Mouse (Mus musculus): Measurements from ENCODE around the gene Bfsp1.

Bfsp1 gene

GRCm38 (mm10) chr2:143862484-143863231 is at the start of gene Bfsp1:
Bfsp1 (minus strand) TSS chr2:143863173.
- peak; percentile 19 for DNase-seq

- no peak for DNase-seq
These were observed 49.2 kb upstream of the Bfsp1 start for GRCm38 (mm10) chr2:143912199-143912598.

- no peak for DNase-seq
These were observed 46.3 kb upstream of the Bfsp1 start for GRCm38 (mm10) chr2:143909230-143909629.

GRCm38 (mm10) chr2:143904896-143905295 is 41.9 kb upstream of the Bfsp1 start:
- no peak for DNase-seq

GRCm38 (mm10) chr2:143903376-143904045 is 40.5 kb upstream of the Bfsp1 start:
- no peak for DNase-seq

- DNase-seq, result no peak
These were observed 37.9 kb upstream of the Bfsp1 start for GRCm38 (mm10) chr2:143900821-143901351.

- no peak for DNase-seq
These were observed 36.7 kb upstream of the Bfsp1 start for GRCm38 (mm10) chr2:143899470-143900220.

GRCm38 (mm10) chr2:143891302-143892048 is 28.5 kb upstream of the Bfsp1 start:
- no peak for DNase-seq

GRCm38 (mm10) chr2:143889860-143890433 is 27.0 kb upstream of the Bfsp1 start:
- no peak for DNase-seq

GRCm38 (mm10) chr2:143889131-143889859 is 26.3 kb upstream of the Bfsp1 start:
- DNase-seq, result no peak

GRCm38 (mm10) chr2:143882606-143883288 is 19.8 kb upstream of the Bfsp1 start:
- DNase-seq, result no peak

GRCm38 (mm10) chr2:143882002-143882401 is 19.0 kb upstream of the Bfsp1 start:
- no peak for DNase-seq

GRCm38 (mm10) chr2:143879311-143879710 is 16.3 kb upstream of the Bfsp1 start:
- no peak for DNase-seq

GRCm38 (mm10) chr2:143876929-143877632 is 14.1 kb upstream of the Bfsp1 start:
- no peak for DNase-seq

GRCm38 (mm10) chr2:143876026-143876425 is 13.1 kb upstream of the Bfsp1 start:
- no peak for DNase-seq

GRCm38 (mm10) chr2:143870936-143871688 is 8.1 kb upstream of the Bfsp1 start:
- no peak for DNase-seq

- DNase-seq, result peak; percentile 80
These were observed 4.4 kb upstream of the Bfsp1 start for GRCm38 (mm10) chr2:143867326-143867725.

GRCm38 (mm10) chr2:143864600-143864999 is 1.6 kb upstream of the Bfsp1 start:
- no peak for DNase-seq

GRCm38 (mm10) chr2:143859166-143859565 is 3.8 kb downstream of the Bfsp1 start:
- DNase-seq, result no peak
